Mouse (Mus musculus) forebrain, embryonic 10.5 days (tissue): ENCODE measurements around the gene Ina. TPM values are rescaled to one million over a fixed set of nuclear protein-coding genes. Genes with fewer than 3 reads are reported as not detected.

Source experiments
- DNase-seq: peaks from one replicate; pipeline ENCODE4 v3.0.0-alpha.2; 2017; ENCODE audit warnings: low spot score; ENCODE audit errors: extremely low spot score
- H3K27ac ChIP-seq: fragments of 300-500 bp; sonication (generic); 2 replicates; pipeline ENCODE4 v1.5.1; 2016; ENCODE audit warnings: mild to moderate bottlenecking
- H3K27me3 ChIP-seq: fragments of 300-500 bp; sonication (generic); 2 replicates; pipeline ENCODE4 v1.6.1; 2016; ENCODE audit warnings: mild to moderate bottlenecking; ENCODE audit not compliant: poor library complexity, severe bottlenecking
- H3K36me3 ChIP-seq: fragments of 300-500 bp; sonication (generic); replicated peaks from 2 replicates; pipeline ENCODE4 v1.6.1; 2016; ENCODE audit warnings: mild to moderate bottlenecking, moderate library complexity
- H3K4me1 ChIP-seq: fragments of 300-500 bp; sonication (generic); 2 replicates; pipeline ENCODE4 v1.6.1; 2016
- H3K4me3 ChIP-seq: fragments of 300-500 bp; sonication (generic); 2 replicates; pipeline ENCODE4 v1.5.1; 2016; ENCODE audit warnings: mild to moderate bottlenecking, moderate library complexity
- H3K9me3 ChIP-seq: fragments of 300-500 bp; sonication (generic); 2 replicates; pipeline ENCODE4 v1.6.1; 2016; ENCODE audit warnings: mild to moderate bottlenecking, moderate library complexity
- WGBS: fragments of 180-500 bp; shearing (Covaris S2); methylation state at CpG from one replicate; pipeline ENCODE4 v1.1.7; 2016; 5-methylcytosine and 5-hydroxymethylcytosine counted together
- polyA plus RNA-seq: library from polyadenylated mRNA; unstranded; fragments of >200 nt; fragmentation: Nextera tagmentation; extraction: Ambion mirVana; gene quantifications from 2 replicates; pipeline ENCODE4 v1.2.1, GENCODE M21; 2016

Ina gene
- polyA plus RNA-seq, 1 experiment from 2014 or later: 15.8 TPM

- 0 out of 2 replicates have a peak, but pooled peaks cover 4% of the 10 kb centered on the region for H3K4me1 ChIP-seq
- H3K27me3 ChIP-seq: no peaks in the 10 kb centered on the region
- no peaks in the 10 kb centered on the region for H3K36me3 ChIP-seq
- no peak for DNase-seq
- H3K4me3 ChIP-seq: no peak overlapping the region
- H3K9me3 ChIP-seq: no peaks in the 10 kb centered on the region
- 93% methylated on average over 10 of the region's 10 CpGs for WGBS
- no peak overlapping the region for H3K27ac ChIP-seq
Measured at GRCm38 (mm10) chr19:47024954-47025353, 10.5 kb downstream of the Ina start.

- no peak overlapping the region for H3K4me3 ChIP-seq
- no peak overlapping the region for H3K27ac ChIP-seq
- H3K9me3 ChIP-seq: no peaks in the 10 kb centered on the region
- H3K27me3 ChIP-seq: no peaks in the 10 kb centered on the region
- WGBS: 91% methylated on average over 4 of the region's 4 CpGs
- H3K36me3 ChIP-seq: peaks cover 3% of the 10 kb centered on the region
- no peak for DNase-seq
- 0 out of 2 replicates have a peak, but pooled peaks cover 5% of the 10 kb centered on the region for H3K4me1 ChIP-seq
Measured at GRCm38 (mm10) chr19:47026513-47026912, 12.0 kb downstream of the Ina start.

- no peak for DNase-seq
- no peaks in the 10 kb centered on the region for H3K27me3 ChIP-seq
- peaks cover 30% of the 10 kb centered on the region for H3K36me3 ChIP-seq
- H3K4me1 ChIP-seq: 0 out of 2 replicates have a peak, but pooled peaks cover 5% of the 10 kb centered on the region
- 80% methylated on average over 9 of the region's 9 CpGs for WGBS
- no peaks in the 10 kb centered on the region for H3K9me3 ChIP-seq
- 0 out of 2 replicates have a peak overlapping the region, but pooled peaks have one; percentile 25 for H3K27ac ChIP-seq
- no peak overlapping the region for H3K4me3 ChIP-seq
Measured at GRCm38 (mm10) chr19:47029796-47030195, 15.3 kb downstream of the Ina start.

- no peak for DNase-seq
- no peaks in the 10 kb centered on the region for H3K27me3 ChIP-seq
- H3K4me1 ChIP-seq: 0 out of 2 replicates have a peak, but pooled peaks cover 5% of the 10 kb centered on the region
- H3K36me3 ChIP-seq: peaks cover 50% of the 10 kb centered on the region
- H3K4me3 ChIP-seq: no peak overlapping the region
- no peak overlapping the region for H3K27ac ChIP-seq
- WGBS: 93% methylated on average over 6 of the region's 6 CpGs
- H3K9me3 ChIP-seq: no peaks in the 10 kb centered on the region
Measured at GRCm38 (mm10) chr19:47031770-47032169, 17.3 kb downstream of the Ina start.

GRCm38 (mm10) chr19:47034916-47035315, 20.4 kb downstream of the Ina start:
- Histone ChIP-seq H3K27me3 (no peaks in the 10 kb centered on the region), H3K4me1 (0 out of 2 replicates have a peak, but pooled peaks cover 1% of the 10 kb centered on the region), H3K27ac (no peak overlapping the region), H3K9me3 (no peaks in the 10 kb centered on the region), H3K4me3 (no peak overlapping the region), H3K36me3 (peaks cover 81% of the 10 kb centered on the region)
- WGBS: 94% methylated on average over 4 of the region's 4 CpGs
- no peak for DNase-seq

GRCm38 (mm10) chr19:47036596-47036995, 22.1 kb downstream of the Ina start:
- no peaks in the 10 kb centered on the region for H3K4me1 ChIP-seq
- no peak overlapping the region for H3K27ac ChIP-seq
- no peaks in the 10 kb centered on the region for H3K27me3 ChIP-seq
- H3K4me3 ChIP-seq: no peak overlapping the region
- 88% methylated on average over 3 of the region's 3 CpGs for WGBS
- H3K36me3 ChIP-seq: peaks cover 95% of the 10 kb centered on the region
- H3K9me3 ChIP-seq: no peaks in the 10 kb centered on the region
- no peak for DNase-seq

- 95% methylated on average over 3 of the region's 3 CpGs for WGBS
- peaks cover 99% of the 10 kb centered on the region for H3K36me3 ChIP-seq
Measured at GRCm38 (mm10) chr19:47040720-47041473, 26.4 kb downstream of the Ina start.

GRCm38 (mm10) chr19:47043608-47044007, 29.1 kb downstream of the Ina start:
- no peak for DNase-seq
- Histone ChIP-seq H3K36me3 (peaks cover 98% of the 10 kb centered on the region), H3K4me3 (no peak overlapping the region), H3K4me1 (0 out of 2 replicates have a peak, but pooled peaks cover 4% of the 10 kb centered on the region), H3K9me3 (no peaks in the 10 kb centered on the region), H3K27me3 (no peaks in the 10 kb centered on the region), H3K27ac (no peak overlapping the region)
- 88% methylated on average over 3 of the region's 3 CpGs for WGBS

More at GRCm38 (mm10) chr19:47040720-47041473, 26.4 kb downstream of the Ina start:
- no peak for DNase-seq
- no peaks in the 10 kb centered on the region for H3K27me3 ChIP-seq
- H3K4me3 ChIP-seq: no peak overlapping the region
- no peak overlapping the region for H3K27ac ChIP-seq
- H3K4me1 ChIP-seq: no peaks in the 10 kb centered on the region
- H3K9me3 ChIP-seq: no peaks in the 10 kb centered on the region

- H3K36me3 ChIP-seq: peaks cover 70% of the 10 kb centered on the region
- WGBS: 100% methylated on average over 1 of the region's 1 CpGs
- no peaks in the 10 kb centered on the region for H3K9me3 ChIP-seq
- H3K27me3 ChIP-seq: no peaks in the 10 kb centered on the region
- no peak for DNase-seq
- peaks cover 27% of the 10 kb centered on the region for H3K4me1 ChIP-seq
- no peak overlapping the region for H3K4me3 ChIP-seq
- no peak overlapping the region for H3K27ac ChIP-seq
Measured at GRCm38 (mm10) chr19:47046343-47046742, 31.8 kb downstream of the Ina start.

- H3K9me3 ChIP-seq: no peaks in the 10 kb centered on the region
- DNase-seq: no peak
- no peaks in the 10 kb centered on the region for H3K27me3 ChIP-seq
- no peak overlapping the region for H3K4me3 ChIP-seq
- H3K4me1 ChIP-seq: peaks cover 27% of the 10 kb centered on the region
- WGBS: 89% methylated on average over 13 of the region's 13 CpGs
- no peak overlapping the region for H3K27ac ChIP-seq
- peaks cover 61% of the 10 kb centered on the region for H3K36me3 ChIP-seq
Measured at GRCm38 (mm10) chr19:47047236-47047833, 32.8 kb downstream of the Ina start.

GRCm38 (mm10) chr19:47049061-47049460, 34.6 kb downstream of the Ina start:
- no peak for DNase-seq
- Histone ChIP-seq H3K36me3 (peaks cover 43% of the 10 kb centered on the region), H3K4me3 (peak overlapping the region; percentile 88), H3K27me3 (no peaks in the 10 kb centered on the region), H3K4me1 (peaks cover 27% of the 10 kb centered on the region), H3K27ac (no peak overlapping the region), H3K9me3 (no peaks in the 10 kb centered on the region)
- 68% methylated on average over 4 of the region's 4 CpGs for WGBS

- WGBS: 11% methylated on average over 7 of the region's 7 CpGs
- Histone ChIP-seq H3K4me1 (peaks cover 27% of the 10 kb centered on the region), H3K27ac (peak overlapping the region; percentile 97), H3K4me3 (peak overlapping the region; percentile 88), H3K27me3 (no peaks in the 10 kb centered on the region), H3K36me3 (peaks cover 37% of the 10 kb centered on the region), H3K9me3 (no peaks in the 10 kb centered on the region)
- DNase-seq: no peak
Measured at GRCm38 (mm10) chr19:47049840-47050239, 35.3 kb downstream of the Ina start.
